Mouse (Mus musculus) mesoderm, embryonic 11.5 days (tissue): ENCODE data around the gene Kcnf1.

Experiments
- DNase-seq: peaks from one replicate; pipeline ENCODE4 v3.0.0-alpha.2; 2012; ENCODE audit warnings: low read depth, low spot score

Kcnf1 gene

DNA sequence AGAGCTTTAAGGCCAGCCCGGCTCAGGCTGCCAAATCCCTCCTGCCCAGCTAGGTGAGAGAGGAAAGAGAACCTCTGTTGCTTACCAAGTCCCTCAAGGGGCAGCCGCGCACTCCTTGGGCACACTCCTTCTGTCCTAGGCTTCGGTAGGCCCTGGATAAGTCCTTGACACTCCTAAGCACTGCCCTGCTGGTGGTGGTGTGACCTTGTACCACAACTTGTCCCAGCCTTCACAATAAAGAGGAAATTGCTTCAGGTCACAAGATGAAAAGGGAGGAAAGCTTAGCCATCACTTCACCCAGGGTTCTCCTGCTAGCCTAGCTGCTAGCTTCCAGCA lies at the start of gene Kcnf1:
TSS of gene Kcnf1 (minus strand) at position 132 of the 336 bp plus-strand sequence.
- no peak for DNase-seq

DNA sequence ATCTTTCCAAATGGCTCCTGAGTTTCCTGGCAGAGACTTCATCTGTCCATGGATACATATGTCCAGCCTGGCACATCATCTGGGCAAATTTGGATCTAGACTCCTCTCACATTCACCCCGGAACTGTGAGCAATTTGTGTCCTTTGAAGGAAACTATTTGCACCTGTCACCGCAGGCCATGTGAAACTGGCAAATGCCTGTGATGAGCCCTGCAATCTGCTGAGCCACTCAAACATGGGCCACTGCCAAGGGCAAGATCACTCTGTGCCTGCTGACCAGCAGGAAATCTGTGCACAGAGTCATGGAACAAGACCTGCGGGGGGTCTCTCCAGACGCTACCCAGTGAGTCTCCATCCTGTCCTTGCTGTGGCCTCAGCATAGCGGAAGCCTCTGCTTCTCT lies 48.3 kb upstream of the Kcnf1 start:
- no peak for DNase-seq

DNA sequence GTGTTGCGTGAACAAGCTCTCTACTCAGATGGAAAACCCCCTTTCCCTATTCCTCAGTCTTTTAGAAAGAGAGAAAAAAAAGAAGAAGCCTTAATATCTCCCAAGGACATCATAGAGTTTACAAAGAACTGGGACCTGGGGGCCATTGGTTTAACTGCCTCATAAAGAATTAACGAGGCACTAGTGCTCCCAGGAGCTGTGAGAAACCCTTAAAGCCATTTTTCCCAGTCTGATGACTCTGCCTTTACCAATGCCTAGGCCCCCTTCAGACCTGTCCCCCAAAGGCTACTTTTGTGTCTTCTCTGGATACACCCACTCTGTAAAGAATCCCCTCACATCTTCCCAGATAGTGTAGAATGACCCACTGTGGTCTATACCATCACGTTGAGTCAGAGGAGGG lies 46.4 kb upstream of the Kcnf1 start:
- no peak for DNase-seq

DNA sequence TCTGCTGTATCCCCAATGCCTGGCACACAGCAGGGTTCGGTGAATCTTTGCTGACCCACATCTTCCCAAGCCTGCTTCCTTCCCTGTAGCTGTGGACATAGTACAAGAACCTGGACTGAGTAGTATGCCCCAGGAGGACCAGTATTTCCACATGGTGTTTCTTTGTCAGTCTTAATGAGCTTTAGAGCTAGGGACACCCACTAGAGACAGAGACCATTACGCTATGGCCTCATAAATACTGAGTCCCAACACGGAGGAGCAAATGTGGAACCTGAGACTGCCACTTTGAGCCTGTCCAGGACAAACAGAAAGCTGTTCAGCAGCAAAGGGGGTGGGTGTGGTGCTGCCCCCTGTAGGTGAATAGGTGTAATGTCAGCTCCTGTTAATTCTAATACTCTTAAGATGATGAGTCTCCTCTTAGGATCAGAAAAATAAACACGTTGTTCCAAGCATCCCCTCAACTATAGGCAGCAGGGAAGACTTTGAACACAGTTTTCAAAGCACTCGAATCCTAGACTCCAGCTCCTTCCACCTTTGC lies 45.3 kb upstream of the Kcnf1 start:
- peak; percentile 41 for DNase-seq

DNA sequence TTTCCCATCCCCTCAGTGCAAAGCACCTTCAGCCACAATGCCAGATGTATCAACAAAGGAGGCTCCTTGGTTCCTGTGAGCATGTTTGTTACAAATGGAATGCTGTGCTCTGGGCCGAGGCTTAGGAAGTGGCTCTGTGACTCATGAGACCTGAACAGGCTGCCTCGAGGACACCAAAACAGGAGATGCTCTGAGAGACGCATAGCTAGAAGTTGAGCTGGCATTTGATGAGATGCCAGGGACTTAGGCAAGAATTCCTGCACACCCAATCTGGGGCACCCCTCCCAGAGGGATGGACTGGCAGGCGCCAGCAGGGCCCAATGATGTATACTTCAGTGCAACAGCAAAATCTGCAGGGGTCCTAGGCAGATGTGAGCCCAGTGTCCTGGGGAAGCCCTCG lies 43.9 kb upstream of the Kcnf1 start:
- no peak for DNase-seq

DNA sequence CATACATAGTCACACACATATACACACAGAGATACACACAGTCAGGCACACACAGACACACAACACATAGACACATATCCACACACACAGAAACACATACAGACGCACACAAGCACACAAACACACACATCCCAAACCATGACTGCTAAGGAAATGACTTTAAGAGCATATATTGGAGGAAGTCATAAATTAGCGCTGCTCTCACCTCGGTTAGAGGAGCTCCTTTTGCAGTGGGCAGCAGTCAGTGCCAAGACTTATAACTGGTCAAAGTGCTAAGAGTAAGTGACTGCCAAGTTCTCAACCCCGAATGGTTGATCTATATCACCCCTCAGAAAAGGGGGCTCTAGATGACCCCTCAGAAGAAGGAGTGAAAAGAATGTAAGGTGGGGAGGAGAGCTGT lies 42.4 kb upstream of the Kcnf1 start:
- DNase-seq = no peak

DNA sequence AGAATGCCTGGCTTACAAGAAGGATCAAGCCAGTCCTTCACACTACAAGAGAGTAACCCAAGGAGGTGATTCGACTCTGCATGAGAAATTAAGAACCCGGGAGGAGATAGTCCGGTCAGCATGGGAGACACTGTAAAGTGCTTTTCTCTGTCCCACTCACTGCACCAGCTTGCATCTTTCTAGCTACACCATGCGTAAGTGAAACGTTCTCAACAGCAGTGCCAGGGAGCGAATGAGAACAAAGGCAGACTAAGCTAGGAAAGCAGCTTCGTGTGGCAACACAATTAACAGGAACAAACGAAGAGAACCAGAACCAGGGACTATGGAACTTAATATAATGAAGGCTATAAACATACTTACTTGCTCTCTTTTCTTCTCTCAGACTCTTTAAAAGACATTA lies 41.7 kb upstream of the Kcnf1 start:
- DNase-seq = no peak

DNA sequence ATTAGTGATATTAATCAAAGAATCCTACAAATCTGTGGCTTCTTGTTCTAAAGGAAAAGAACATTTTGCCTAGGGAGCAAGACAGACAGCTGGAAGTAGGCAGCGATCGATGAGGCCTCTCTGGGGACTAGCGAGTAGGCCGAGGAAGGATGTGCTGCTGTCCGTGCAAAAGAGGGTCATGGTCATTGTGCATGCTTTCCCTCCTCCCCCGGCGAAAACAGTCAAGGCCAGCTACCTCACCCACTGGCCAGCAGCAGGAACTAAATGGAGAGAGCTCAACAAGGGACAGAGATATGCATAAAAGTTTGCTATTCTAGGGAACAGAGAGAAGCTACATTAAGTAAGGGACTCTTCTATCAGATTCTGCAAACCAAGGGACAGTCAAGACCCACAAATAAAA lies 39.1 kb upstream of the Kcnf1 start:
- DNase-seq = no peak

DNA sequence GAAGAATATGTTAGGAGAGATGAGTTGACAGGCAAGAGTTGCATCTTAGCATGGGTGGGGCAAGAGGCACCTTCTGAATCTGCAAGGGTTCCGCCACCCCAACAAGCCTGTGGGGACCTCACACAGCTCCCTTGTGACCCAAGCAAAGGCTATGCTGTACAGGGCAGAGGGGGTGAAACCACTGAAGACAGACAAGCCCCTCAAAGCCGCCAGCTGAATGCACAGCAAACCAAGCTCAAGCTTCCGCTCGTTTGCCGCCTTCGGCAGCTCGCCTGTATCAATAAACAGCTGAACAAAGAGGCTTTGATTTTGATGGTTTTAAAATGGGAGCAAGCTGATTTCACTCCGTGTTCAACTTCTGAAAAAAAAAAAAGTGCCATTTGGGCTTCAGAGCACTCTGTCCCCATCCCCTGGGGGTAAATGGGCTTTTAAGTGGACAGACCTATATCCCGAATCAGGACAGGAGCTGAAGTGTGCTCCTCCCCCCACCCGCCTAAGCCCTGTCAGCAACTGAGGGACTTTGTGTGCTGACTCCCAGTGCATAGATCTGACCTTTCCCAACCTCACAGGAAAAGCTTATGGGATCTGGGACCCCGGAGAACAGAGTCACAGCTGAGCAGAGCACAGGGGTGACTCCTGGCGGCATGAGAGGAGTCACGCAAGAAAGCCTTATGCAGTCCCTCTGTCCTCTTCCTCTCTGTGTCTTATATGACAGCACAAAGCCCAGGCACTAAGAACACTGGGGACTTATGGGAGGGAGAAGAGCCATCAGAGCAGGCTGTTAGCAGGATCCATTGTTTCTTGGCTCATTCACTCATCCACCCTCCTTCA lies 26.0 kb upstream of the Kcnf1 start:
- DNase-seq = peak; percentile 34

DNA sequence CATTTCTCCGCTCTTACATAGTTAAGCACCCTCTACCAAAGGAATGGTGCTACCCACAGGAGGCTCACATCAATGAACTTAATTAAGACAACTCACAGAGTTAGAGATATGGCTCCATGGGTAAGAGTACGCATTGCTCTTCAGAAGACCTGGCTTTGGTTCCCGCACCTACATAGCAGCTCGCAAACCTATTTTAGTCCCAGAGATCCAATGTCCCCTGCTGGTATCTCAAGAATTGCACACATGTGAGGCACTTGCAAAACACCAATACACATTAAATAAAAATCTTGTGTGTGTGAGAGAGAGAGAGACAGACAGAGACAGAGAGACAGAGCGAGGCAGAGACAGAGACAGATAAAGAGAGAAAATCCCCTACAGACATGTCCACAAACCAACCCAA lies 21.9 kb upstream of the Kcnf1 start:
- no peak for DNase-seq

DNA sequence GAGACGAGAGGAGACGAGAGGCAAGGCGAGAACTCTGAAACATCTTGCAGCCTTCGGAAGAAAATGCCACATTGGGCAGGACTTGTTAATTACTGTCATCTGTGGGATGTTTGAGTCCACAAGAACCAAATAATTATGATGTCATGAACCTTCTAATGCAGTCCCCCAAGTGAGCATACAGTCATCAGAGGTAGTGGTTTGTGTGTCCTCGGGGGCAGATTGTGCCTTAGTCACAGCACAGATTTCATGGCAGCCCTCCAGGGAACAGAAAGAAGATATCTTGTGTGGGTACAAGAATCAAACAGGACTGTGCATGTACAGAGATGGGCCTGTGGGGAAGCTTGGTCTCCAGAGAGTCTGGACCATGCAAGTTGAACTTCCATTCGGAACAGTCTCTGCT lies 17.5 kb upstream of the Kcnf1 start:
- DNase-seq = no peak

DNA sequence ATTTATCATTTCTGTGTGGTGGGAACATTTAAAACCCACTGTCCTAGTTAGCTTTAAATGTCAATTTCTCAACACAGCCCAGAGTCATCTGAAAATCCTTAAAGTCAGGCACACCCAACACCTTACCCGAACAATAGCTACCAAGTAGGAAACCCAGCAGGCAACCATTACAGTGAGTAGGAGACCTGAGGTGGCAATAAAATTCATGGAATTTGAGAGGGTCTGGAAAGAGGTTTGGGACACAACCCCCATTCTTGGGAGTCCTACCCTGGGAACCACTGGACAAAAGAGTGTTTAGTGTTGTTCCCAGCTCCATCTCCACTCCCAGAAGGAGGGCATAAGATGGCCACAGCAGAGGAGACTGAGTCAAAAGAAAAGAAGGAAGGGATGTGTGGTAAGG lies 16.6 kb upstream of the Kcnf1 start:
- no peak for DNase-seq

DNA sequence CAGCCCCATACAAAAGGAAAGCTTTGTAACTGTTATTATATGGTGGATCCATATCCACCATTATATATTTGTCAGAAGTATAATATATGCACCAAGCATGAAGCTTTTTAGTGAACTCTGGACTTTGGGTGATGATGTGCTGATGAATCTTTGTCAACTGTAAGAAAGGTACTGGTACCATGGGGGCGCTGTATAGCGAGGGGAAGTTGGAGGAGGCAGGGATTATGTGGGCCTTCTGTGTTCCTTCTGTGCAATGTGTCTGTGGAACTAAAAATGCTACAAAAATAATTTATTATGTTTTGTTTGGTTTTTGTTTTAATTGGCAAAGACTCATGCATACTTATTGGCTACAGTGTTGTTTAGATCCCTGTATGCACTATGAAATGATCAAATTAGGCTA lies 16.2 kb upstream of the Kcnf1 start:
- DNase-seq = no peak

DNA sequence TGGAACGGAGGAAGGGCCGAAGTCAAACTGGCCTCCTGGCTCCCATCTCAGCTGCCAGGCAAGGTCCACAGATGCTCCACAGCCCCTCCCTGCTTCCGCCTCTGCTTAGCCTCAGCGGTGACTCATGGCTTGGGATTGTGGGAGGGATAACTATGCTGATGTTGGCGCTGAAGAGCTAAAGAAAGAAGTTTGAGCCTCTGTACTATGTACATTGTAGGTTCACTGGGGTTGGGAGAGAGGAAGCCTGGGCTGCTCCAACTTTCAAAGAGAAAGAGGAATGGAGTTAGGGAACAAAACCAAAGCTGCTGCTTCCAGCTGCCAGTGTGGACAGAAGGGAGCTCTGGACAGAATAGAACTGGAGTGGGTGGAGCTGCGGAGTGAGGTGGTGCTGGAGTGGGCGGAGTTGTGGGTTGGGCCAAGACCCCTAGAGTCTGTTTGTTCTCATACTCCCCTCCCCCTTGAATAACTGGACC lies 7.7 kb upstream of the Kcnf1 start:
- no peak for DNase-seq

DNA sequence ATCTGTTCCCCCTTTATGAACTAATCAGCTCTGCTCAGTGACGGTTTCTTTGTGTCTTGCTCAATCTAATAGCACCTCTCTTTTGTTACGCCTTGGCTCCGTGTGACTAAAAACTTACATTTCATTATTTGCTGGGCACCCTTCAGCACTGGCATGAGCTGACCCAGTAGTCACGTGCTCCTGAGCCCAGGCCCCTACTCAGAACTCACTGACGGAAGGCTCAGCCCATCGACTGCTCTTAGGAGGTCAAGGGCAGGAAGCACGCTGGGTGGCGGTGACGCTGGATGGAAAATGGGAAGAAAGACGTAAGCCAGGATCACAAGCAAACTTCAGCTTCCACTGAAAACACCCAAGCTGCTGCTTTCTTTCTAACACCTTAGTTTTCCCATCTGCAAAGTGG lies 7.1 kb upstream of the Kcnf1 start:
- no peak for DNase-seq

DNA sequence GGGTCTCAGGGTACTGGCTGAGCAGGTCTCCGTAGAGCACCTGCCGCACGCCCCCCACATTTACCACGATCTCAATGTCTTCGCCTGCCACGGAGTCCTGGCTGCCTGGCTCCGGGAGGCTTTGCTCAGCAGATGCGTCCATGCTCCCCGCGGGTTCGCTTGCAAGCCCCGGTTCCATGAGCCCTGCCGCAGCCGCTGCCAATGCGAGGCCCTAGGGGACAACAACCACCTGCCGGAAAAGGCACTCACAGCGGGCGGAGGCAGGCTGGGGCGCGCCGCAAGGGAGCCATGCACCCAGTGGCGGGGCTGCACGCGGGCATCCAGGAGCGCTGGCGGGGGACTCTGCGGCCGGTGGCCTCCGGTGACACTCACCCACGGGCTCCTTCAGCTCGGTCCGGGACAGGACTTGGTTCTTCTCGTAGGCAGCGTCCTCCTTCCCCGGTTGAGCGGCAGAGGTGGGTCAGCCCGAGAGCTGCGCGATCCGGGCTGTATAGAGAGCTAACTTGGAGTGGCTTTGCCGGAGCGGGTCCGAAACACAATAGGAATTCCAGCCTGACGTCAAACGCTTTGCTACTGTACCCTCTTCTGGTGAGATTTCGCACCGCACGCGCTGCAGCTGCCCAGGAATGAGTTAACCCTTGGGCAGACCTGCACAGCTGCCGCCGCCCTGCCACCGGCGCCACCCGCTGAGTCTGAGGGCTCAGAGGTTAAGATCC lies 489 bp downstream of the Kcnf1 start:
- DNase-seq = peak; percentile 86

DNA sequence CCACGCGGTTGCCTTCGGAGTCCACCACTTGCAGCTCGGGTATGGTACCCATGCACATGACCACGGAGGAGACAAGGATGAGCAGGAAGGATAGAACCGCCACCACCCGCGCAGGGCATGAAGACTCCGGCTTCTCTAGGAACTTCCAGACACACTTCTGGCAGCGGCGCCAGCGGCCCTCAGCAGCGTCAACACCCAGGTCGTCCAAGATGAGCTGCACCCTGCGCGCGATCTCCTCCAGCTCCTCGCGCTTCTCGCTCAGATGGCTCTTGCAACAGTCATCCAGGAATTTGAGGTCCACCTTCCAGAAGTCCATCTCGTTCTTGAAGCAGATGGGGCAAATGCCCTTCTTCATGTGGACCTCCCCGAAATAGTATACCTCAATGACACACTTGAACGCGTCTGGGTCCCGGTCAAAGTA lies 1.1 kb downstream of the Kcnf1 start:
- peak; percentile 23 for DNase-seq

DNA sequence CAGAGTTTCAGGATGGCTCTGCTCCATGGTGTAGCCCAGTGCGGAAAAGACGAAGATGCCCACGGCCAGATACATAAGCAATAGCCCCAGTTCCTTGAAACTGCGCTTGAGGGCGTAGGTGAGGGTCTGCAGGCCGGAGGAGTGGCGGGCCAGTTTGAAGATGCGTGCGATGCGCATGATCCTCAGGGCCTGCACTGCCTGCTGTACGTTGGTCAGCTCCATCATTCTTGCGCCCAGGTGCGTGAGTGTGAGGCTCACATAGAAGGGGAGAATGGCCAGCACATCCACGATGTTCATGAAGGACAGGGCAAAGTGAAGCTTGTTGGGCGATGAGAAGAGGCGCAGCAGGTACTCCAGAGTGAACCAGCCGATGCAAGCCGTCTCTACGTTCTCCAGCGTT lies 1.6 kb downstream of the Kcnf1 start:
- no peak for DNase-seq

DNA sequence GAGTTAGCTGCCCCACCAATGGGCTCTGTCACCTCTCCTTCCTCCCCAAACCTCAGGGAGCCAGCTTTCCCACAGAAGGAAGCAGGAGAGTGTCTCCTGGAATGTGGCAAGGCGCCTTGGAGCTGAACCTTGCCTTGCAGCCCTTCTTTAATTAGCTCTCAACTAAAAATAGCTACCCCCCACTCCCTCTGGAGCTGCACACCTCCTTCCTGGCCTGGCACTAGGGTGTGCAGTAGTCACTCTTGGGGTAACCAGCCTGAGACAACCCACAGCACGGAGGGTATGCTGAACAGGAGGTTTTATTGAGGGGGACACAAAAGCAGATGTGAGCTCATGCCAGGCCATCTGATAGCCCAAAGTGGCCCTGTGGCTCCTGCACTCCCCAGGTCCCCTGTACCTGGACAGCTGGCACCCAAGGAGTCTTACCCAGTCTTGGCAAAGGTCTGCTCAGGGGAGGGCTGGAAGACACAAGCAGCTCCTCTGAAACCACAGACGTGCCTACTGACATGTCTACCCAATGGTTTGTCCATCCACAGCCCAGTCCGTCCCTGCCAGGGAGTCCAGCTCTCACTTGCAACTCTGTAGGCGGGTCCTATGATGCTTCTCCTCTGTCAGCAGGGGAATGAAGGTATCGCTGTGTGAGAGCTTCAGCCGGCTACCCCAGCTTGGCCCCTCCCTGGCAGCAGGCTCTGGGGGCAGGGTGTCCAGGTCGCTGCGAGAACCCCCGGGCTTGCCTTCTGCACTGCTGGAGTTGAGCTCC lies 2.4 kb downstream of the Kcnf1 start:
- no peak for DNase-seq

DNA sequence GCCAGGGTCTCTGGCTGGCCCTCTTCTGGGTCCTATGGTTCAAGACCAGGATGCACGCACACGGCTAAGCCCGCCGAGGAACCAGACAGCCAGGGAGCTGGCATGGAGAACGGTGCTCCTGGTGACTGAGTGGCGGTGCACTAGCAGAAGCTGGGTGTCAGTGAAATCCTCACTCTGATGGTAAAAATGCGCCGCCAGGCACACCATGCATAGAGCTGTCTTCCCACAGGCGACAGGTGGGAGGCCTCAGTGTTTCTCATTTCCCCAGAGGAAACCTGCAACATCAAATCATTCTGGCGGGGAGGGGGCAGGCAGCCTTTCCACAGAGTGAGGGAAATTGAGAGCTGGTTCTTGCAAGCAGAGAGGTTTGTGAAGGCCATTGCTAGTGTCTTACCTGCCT lies 6.3 kb downstream of the Kcnf1 start:
- no peak for DNase-seq

DNA sequence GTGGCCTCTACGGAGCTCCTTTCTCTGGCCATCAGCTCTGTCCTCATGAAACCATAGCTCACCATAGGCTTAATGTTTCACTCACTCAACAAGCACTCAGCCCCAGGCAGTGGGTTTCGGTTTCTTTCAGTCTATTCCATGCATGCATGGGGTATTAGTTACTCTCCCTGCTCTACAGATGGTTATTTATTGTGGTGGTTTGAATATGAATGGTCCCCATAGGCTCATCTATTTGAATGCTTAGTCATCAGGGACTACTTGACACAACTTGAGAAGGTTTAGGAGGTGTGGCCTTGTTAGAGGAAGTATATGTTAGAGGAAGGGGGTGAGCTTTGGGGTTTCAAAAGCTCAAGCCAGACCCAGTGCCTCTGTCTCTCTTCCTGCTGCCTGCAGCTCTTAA lies 10.6 kb downstream of the Kcnf1 start:
- no peak for DNase-seq

DNA sequence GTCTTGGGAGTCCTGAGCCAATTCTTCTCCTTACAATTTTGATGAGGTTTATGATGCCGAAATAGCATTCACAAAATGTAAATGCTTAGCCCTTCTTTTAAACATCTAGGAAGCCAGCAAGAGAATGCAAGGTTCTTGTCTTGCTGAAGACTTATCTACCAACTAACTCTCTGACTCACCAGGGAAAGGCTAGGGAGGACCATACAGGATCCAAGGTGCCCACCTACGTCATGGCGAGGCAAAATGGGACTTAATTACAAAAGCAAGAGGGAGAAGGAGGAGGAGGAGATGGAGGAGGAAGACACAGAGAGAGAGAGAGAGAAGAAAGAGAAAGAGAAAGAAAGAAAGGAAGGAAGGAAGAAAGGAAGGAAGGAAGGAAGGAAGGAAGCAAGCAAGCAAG lies 12.7 kb downstream of the Kcnf1 start:
- no peak for DNase-seq
